Comparison of ENCODE assay signal across 8 mouse cellular contexts in the genomic region with DNA sequence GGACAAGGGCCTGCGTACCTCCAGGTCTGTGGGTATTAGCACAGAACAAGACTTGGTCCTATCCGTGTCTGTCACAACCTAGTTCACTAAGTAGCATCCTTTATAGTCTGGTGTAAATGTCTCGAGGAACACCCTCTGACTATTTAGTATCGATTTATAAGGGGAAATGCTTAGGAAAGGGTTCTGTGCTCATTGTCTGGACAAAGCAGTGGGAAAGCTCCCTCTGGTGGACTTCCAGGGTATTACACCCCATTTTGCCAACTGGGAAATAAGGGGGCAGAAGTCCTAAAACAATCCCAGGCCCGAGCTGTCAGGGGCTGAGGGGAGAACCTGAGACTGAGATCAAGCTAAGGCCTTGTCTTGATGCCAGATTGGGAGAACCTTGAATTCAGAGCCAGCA. TPM values are rescaled to one million over a fixed set of nuclear protein-coding genes. Genes with fewer than 3 reads are reported as not detected.
DNase-seq lines count a peak whose midpoint lies in the region; ATAC-seq lines count a peak whose summit lies in the region.

No protein-coding gene starts in this region.

- H3K9ac ChIP-seq in heart, embryonic 12.5 days = 0 out of 2 replicates have a peak overlapping the region, but pooled peaks have one; percentile 25

- H3K4me2 ChIP-seq in heart, embryonic 12.5 days = no peak overlapping the region

- 27% methylated on average over 5 of the region's 5 CpGs for WGBS in heart, embryonic 12.5 days

- peaks cover 28% of the 10 kb centered on the region for H3K36me3 ChIP-seq in heart, embryonic 12.5 days

- H3K4me3 ChIP-seq in heart, embryonic 12.5 days = no peak overlapping the region

- no peaks in the 10 kb centered on the region for H3K4me1 ChIP-seq in heart, embryonic 12.5 days (replicated peaks)

- no peaks in the 10 kb centered on the region for H3K9me3 ChIP-seq in heart, embryonic 12.5 days (replicated peaks)

- H3K27me3 ChIP-seq in heart, embryonic 12.5 days (replicated peaks) = no peaks in the 10 kb centered on the region

- H3K27ac ChIP-seq in heart, embryonic 12.5 days (ENCODE audit: poor library complexity, severe bottlenecking) = no peak overlapping the region

- no peak for ATAC-seq in heart, embryonic 12.5 days (ENCODE audit: insufficient number of reproducible peaks, low FRiP score)

- DNase-seq in ES-CJ7 (ENCODE audit: low read depth, low spot score) = peak; percentile 87
- peak; percentile 86 for DNase-seq in adrenal gland, postnatal 10 days
- DNase-seq in embryo, embryonic 10 days (ENCODE audit: low spot score) = peak; percentile 77
- peak; percentile 86 to 87 for DNase-seq in kidney, postnatal 4 days
- peak; percentile 44 to 83 for DNase-seq in lung, postnatal 4 days
- DNase-seq in right cerebral cortex, adult 2 months (ENCODE audit: low spot score in 2 of 2) = peak; percentile 79 to 85
- peak; percentile 57 to 82 for DNase-seq in urinary bladder, postnatal 4 days (ENCODE audit: low spot score in 2 of 2)

RNA-seq across cellular contexts. Expression of a gene that starts 10.3 kb away (rescaled TPM):
- total RNA-seq in adrenal gland, postnatal 10 days (2021) = 10 to 100 TPM; 76.0 to 81.4 TPM
- polyA plus RNA-seq in heart, embryonic 12.5 days (2016; fragmentation: Nextera tagmentation; extraction: Ambion mirVana) = 97.9 and 102 TPM in 2 replicates

RNA-seq across cellular contexts. Expression of a gene that starts 10.3 kb away (rescaled TPM):
- total RNA-seq in adrenal gland, postnatal 10 days (2021) = 1 to 10 TPM; 1.9 to 3.4 TPM
- 3.4 and 4.2 TPM in 2 replicates for polyA plus RNA-seq in heart, embryonic 12.5 days (2016; fragmentation: Nextera tagmentation; extraction: Ambion mirVana)

RNA-seq across cellular contexts. Expression of a gene that starts 16.2 kb away (rescaled TPM):
- 10 to 100 TPM; 19.1 to 33.3 TPM for total RNA-seq in adrenal gland, postnatal 10 days (2021)
- 2.5 and 2.8 TPM in 2 replicates for polyA plus RNA-seq in heart, embryonic 12.5 days (2016; fragmentation: Nextera tagmentation; extraction: Ambion mirVana)

RNA-seq across cellular contexts. Expression of a gene that starts 22.4 kb away (rescaled TPM):
- 10 to 100 TPM; 43.6 to 56.7 TPM for total RNA-seq in adrenal gland, postnatal 10 days (2021)
- 20.3 and 23.6 TPM in 2 replicates for polyA plus RNA-seq in heart, embryonic 12.5 days (2016; fragmentation: Nextera tagmentation; extraction: Ambion mirVana)

RNA-seq across cellular contexts. Expression of a gene that starts 33.7 kb away (rescaled TPM):
- total RNA-seq in adrenal gland, postnatal 10 days (2021) = 10 to 100 TPM in 1 of 2 experiments, 1 to 10 TPM in 1; 9.5 to 16.7 TPM
- 2.3 and 2.5 TPM in 2 replicates for polyA plus RNA-seq in heart, embryonic 12.5 days (2016; fragmentation: Nextera tagmentation; extraction: Ambion mirVana)
